Mouse (Mus musculus): ENCODE measurements around the gene Ulk1. TPM values are rescaled to one million over a fixed set of nuclear protein-coding genes. Genes with fewer than 3 reads are reported as not detected.

Ulk1 gene
- polyA plus RNA-seq, 2 experiments: 28.1 to 62.6 TPM

DNA sequence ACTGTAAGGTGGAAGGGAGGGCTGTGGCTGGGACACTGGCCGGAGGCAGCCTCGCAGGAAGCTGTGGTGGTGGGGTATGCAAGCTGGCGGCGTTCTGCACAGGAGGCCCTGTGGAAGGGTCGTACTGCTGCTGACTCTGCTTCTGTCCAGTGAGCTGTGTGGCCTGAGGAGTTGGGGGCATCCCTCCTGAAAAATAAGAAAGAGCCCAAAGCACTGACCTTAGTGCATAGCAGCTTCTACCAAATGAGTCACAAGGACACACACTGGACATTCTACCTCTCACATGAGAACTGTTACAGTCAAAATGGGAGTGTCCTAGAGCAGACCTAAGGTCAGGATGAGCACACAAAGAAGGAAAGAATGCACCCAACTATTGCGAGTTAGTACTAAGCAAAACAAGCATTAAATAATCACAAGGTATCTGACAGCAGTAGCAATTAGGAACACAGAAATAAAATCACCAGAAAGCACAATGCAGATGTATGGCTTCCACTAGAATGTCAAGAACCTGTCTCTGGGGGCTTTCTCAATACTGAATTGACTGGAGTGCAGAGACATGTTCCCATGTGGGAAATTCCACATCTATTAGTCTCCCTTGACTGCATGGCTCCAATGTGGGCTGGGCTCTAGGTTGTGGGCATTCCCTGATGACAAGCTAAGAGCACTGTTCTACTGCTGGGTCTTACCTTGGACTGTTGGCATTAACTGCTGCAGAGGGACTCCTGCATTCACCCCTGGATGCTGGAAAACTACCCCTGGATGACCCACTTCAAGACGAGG lies 70.2 kb downstream of the Ulk1 start:
- Histone ChIP-seq H3K4me2 (replicated peaks; ENCODE audit: low read depth, low read length, severe bottlenecking) (no peak overlapping the region), H3K4me3 (replicated peaks; ENCODE audit: low read length) (no peak overlapping the region), H3K36me3 (ENCODE audit: control insufficient read depth, insufficient read depth, low read length) (peaks cover 66% of the 10 kb centered on the region), H3K27ac (replicated peaks; ENCODE audit: low read depth, low read length) (no peak overlapping the region), H3K9me3 (ENCODE audit: control insufficient read depth, low read length) (no peaks in the 10 kb centered on the region), H3K27me3 (ENCODE audit: control insufficient read depth, insufficient read depth, low read length) (no peaks in the 10 kb centered on the region), H3K4me1 (ENCODE audit: control insufficient read depth, insufficient read depth, low read length) (no peaks in the 10 kb centered on the region), H3K9ac (ENCODE audit: low read depth, low read length, severe bottlenecking) (no peak overlapping the region)
- ATAC-seq (ENCODE audit: low FRiP score, low read depth) (no peak), DNase-seq (ENCODE audit: low spot score) (no peak)
- 95% methylated on average over 7 of the region's 7 CpGs for WGBS
- TF ChIP-seq POLR2A (IDR thresholded peaks at IDR 0.05; ENCODE audit: borderline replicate concordance, extremely low read depth, insufficient read depth, insufficient read length): no peak

GRCm38 (mm10) chr5:110735606-110736005 lies 74.3 kb downstream of the Ulk1 start:
- WGBS: 92% methylated on average over 1 of the region's 1 CpGs
- Histone ChIP-seq H3K4me3 (replicated peaks; ENCODE audit: low read length) (no peak overlapping the region), H3K27me3 (ENCODE audit: control insufficient read depth, insufficient read depth, low read length) (no peaks in the 10 kb centered on the region), H3K27ac (replicated peaks; ENCODE audit: low read depth, low read length) (no peak overlapping the region), H3K36me3 (ENCODE audit: control insufficient read depth, insufficient read depth, low read length) (peaks cover 85% of the 10 kb centered on the region), H3K4me1 (ENCODE audit: control insufficient read depth, insufficient read depth, low read length) (no peaks in the 10 kb centered on the region), H3K9me3 (ENCODE audit: control insufficient read depth, low read length) (no peaks in the 10 kb centered on the region), H3K4me2 (replicated peaks; ENCODE audit: low read depth, low read length, severe bottlenecking) (no peak overlapping the region), H3K9ac (ENCODE audit: low read depth, low read length, severe bottlenecking) (no peak overlapping the region)
- no peak for ATAC-seq (ENCODE audit: low FRiP score, low read depth)
- DNase-seq (ENCODE audit: low spot score): no peak
- no peak for TF ChIP-seq POLR2A (IDR thresholded peaks at IDR 0.05; ENCODE audit: borderline replicate concordance, extremely low read depth, insufficient read depth, insufficient read length)

Other genes with a start within 250 kb of the Ulk1 start
- gene Noc4l, start 156.7 kb downstream of the Ulk1 start, polyA plus RNA-seq (2012; rRNA removed): 70.8 and 85.6 TPM in 2 replicates
- gene Noc4l, start 156.7 kb downstream of the Ulk1 start, polyA plus RNA-seq (2014; fragmentation: Nextera tagmentation; extraction: Ambion mirVana): 40.1 and 43.0 TPM in 2 replicates
- gene Ddx51, start 156.6 kb downstream of the Ulk1 start, polyA plus RNA-seq (2012; rRNA removed): 29.2 and 31.8 TPM in 2 replicates
- 27.5 and 28.2 TPM in 2 replicates for gene Ddx51, start 156.6 kb downstream of the Ulk1 start, polyA plus RNA-seq (2014; fragmentation: Nextera tagmentation; extraction: Ambion mirVana)
- gene Ep400, start 39.4 kb downstream of the Ulk1 start, polyA plus RNA-seq (2012; rRNA removed): 62.2 and 65.1 TPM in 2 replicates
- 37.9 and 38.2 TPM in 2 replicates for gene Ep400, start 39.4 kb downstream of the Ulk1 start, polyA plus RNA-seq (2014; fragmentation: Nextera tagmentation; extraction: Ambion mirVana)
- gene Pus1, start 29.4 kb downstream of the Ulk1 start, polyA plus RNA-seq (2012; rRNA removed): 29.4 and 30.6 TPM in 2 replicates
- gene Pus1, start 29.4 kb downstream of the Ulk1 start, polyA plus RNA-seq (2014; fragmentation: Nextera tagmentation; extraction: Ambion mirVana): 20.0 and 20.9 TPM in 2 replicates
- 19.2 and 19.3 TPM in 2 replicates for gene Hscb, start 29.7 kb upstream of the Ulk1 start, polyA plus RNA-seq (2012; rRNA removed)
- gene Hscb, start 29.7 kb upstream of the Ulk1 start, polyA plus RNA-seq (2014; fragmentation: Nextera tagmentation; extraction: Ambion mirVana): 19.4 and 23.9 TPM in 2 replicates
- gene Chek2, start 29.9 kb upstream of the Ulk1 start, polyA plus RNA-seq (2012; rRNA removed): 15.2 and 18.1 TPM in 2 replicates
- gene Chek2, start 29.9 kb upstream of the Ulk1 start, polyA plus RNA-seq (2014; fragmentation: Nextera tagmentation; extraction: Ambion mirVana): 15.5 and 16.2 TPM in 2 replicates
- gene Ttc28, start 69.7 kb upstream of the Ulk1 start, polyA plus RNA-seq (2012; rRNA removed): 16.3 and 19.7 TPM in 2 replicates
- gene Ttc28, start 69.7 kb upstream of the Ulk1 start, polyA plus RNA-seq (2014; fragmentation: Nextera tagmentation; extraction: Ambion mirVana): 19.9 and 25.9 TPM in 2 replicates